Mouse (Mus musculus) erythroid progenitor cell, adult 5-6 weeks (primary cell): ENCODE results near the gene Atp6v1g2. TPM values are rescaled to one million over a fixed set of nuclear protein-coding genes. Genes with fewer than 3 reads are reported as not detected.
"Not testable (repeated sequence)": the region's sequence is repeated elsewhere in the genome, so short reads cannot be mapped to it uniquely, and the experiment has no call there.

Experiments used
- ATAC-seq: replicated peaks from 2 replicates; pipeline ENCODE4 v1.8.0; 2016; ENCODE audit warnings: moderate number of reproducible peaks, mild to moderate bottlenecking, moderate TSS enrichment, inconsistent platforms; ENCODE audit not compliant: poor library complexity, low FRiP score, severe bottlenecking
- total RNA-seq, 2 experiments: library from RNA; stranded (forward) in 1 of 2; stranded (reverse) in 1 of 2; fragments of 150-400 nt in 1 of 2; fragments of 186-747, 209-891 nt in 1 of 2; gene quantifications; 2 replicates each; pipeline versions ENCODE4 v1.2.3 to v1.2.4; 2015 to 2017; ENCODE audit warnings: low replicate concordance in 2 of 2

Atp6v1g2 gene
- total RNA-seq, 2 experiments from 2014 or later, result not detected

DNA sequence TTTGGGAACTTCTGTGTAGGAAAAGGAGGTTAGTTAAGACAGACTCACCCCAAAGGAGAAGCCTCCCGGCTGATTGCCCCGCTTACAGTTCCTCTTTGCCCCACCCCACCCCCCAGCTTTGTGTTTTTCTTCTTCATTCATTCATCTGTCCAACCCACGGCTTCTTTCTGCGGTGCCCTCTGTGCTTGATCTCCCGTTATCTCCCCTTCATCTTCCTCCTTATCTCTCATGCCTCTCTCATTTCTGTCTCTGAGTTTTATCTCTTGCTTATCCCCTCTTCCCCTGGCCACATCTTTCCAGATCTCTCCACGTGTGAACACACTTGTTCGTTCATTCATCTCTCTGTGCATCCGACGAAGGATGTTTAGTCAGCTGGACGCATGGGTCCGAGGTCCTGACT lies 32.3 kb upstream of the Atp6v1g2 start:
- ATAC-seq, result no peak

DNA sequence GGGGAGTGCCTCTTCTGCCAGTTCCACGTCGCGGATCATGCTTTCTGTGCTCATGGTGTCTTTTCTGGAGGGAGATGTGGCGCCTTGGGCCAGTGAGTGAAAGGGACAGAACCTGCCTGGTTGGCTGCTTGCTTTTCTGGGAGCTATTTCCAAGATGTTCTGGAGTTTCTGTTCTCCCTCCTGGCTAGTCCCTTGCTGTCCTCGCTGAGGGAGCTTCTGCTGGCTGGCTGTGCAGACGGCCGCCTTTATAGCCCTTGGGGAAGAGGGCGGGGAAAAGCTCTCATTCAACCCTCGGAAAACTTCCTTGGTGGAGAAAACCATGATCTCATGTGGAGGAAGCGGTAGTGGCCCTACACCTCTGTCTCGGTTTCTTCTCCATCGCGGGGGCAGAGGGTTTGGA lies 31.7 kb upstream of the Atp6v1g2 start, which contains the start of gene Tnf:
Gene Tnf, minus strand, starts transcription at position 221 of the 400 bp plus-strand sequence.
- ATAC-seq, result no peak

DNA sequence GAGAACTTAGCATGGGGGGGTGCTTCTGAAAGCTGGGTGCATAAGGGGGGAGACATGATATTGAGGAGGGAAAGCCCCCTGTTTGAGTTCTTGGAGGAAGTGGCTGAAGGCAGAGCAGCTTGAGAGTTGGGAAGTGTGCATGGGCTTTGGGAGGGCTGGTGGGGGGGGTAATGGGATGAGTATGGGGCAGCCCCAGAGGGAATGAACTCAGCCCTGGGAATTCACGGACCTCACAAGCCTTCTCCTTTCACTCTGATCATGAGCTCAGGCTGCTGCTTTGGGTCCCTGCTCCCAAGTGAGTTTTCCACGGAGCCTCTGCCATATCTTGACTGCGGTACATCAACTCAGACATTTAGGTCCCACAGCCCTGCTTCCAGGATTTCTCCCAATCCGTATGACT lies 31.0 kb upstream of the Atp6v1g2 start:
- no peak for ATAC-seq

DNA sequence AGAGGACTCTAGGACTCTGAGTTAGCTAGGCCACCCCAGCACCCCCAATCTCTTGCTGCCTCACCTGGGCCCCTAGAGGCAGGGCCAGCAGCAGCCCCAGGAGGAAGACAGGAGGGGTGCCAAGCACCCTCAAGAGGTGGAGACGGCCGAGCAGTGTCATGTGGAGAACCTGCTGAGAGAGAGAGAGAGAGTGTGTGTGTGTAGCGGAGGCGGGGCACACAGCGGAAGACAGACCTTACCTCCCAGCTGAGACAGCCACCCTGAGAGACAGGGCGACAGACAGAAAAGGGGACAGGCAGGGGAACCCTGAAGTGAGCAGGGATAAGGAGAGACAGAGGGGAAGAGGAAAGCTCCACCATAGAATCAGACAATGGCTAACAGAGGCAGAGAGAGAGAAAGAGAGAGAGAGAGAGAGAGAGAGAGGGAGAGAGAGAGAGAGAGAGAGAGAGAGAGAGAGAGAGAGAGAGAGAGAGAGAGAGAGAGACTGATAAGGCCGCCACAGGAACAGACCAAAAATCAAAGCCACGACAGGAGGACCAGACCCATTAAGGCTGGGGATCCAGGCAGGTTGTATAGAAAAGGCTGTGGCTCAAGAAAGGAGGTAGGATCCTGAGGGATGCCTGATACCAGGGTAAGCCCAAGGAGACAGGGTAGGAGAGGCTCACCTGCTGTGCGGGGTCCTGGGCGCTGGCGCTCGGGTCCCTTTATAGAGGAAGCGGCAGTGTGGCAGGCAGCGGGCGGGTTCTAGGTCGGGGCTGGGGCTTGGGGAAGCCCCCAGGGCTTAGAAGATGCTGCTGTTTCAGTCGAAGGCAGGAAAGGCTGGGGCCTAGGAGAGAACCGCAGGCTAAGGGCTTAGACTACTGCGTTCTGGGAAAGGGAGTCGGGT lies 28.7 kb upstream of the Atp6v1g2 start, which contains the start of gene Lta:
Gene Lta, minus strand, starts transcription at position 858 of the 886 bp plus-strand sequence.
- no peak for ATAC-seq

DNA sequence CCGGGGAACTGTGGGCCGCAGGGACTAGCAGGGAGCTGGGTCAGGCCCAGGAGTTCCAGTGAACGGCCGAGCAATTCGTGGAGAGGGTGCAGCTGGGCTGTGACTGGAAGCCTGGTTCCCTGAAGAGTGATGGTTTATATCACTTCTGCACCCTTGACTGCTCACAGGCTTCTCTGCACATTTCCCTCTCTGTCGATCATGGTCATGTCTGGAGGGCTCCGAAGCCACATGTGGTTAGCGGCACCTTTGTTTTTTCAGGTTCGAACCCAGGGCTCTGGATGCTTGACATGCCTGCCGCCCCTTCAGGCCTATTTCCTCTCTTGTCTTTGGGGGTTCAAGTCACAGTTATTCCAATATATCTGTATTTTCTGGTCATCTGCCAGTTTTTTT lies 28.1 kb upstream of the Atp6v1g2 start:
- ATAC-seq, result no peak

DNA sequence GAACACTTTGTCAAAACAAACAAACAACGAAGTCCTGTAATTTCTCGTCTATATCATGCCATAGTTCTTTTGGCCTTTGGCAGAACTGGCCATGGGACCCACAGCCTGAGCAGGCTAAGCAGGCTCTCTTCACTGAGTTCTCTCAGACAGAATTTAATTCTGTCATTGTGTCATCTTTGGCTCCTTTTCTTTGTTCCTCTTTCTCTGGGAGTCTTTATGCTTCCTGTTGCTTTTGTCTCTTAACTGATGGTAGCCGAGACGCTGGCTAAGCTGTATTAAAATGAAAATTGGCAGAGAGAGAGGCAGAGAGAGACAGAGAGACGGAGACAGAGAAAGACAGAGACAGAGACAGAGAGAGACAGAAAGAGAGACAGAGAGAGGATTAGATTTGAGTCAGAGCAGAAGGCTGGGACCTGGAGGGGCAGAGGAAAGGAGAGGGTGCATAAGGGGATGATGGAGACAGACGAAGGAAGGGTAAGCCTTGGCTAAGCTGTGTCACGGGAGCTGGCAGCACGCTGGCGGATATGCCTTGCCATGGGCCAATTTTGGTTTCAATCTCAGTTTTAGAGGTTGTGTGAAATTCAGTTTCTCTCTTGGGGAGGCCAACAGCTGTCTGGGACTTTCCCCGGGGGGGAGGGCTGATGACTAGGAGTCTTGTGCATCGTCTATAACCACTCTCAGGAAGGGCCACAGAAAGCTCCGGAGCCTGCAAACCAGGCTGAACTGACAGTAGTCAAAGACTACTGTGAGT lies 23.5 kb upstream of the Atp6v1g2 start:
- no peak for ATAC-seq

DNA sequence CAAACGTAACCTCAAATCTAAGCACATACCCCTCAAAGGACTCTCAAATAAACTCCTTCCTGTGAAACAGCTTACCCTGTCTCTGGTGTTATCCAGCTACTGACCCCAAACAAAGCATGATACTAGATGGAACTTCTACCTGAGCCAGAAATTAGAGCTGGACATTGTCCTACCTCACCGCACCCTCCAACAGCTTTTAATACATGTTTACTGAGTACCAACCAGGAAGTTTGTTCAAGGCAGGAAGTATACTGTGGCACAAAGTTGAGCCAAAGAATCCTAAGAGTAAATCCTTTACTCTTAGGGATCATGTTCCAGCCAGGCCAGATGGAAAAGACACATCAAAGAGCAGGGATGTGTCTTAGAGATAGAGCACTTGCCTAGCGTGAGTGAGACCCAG lies 22.9 kb upstream of the Atp6v1g2 start:
- ATAC-seq, result no peak

DNA sequence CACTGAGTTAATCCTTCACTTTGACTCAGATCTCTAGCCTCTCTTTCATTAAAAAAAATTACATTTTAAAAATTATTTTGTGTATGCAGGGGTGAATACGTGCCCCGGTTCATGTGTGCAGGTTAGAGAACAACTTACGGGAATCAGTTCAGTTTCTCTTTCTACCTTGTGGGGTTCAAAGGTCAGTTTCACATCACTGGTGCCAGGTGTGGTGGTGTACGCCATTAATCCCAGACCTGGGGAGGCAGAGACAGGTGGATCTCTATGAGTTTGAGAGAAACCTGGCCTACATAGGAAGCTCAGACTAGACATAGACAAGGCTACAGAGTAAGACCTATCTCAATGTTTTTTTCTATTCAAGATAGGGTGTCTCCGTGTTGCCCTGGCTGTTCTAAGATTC lies 20.4 kb upstream of the Atp6v1g2 start:
- ATAC-seq, result no peak

DNA sequence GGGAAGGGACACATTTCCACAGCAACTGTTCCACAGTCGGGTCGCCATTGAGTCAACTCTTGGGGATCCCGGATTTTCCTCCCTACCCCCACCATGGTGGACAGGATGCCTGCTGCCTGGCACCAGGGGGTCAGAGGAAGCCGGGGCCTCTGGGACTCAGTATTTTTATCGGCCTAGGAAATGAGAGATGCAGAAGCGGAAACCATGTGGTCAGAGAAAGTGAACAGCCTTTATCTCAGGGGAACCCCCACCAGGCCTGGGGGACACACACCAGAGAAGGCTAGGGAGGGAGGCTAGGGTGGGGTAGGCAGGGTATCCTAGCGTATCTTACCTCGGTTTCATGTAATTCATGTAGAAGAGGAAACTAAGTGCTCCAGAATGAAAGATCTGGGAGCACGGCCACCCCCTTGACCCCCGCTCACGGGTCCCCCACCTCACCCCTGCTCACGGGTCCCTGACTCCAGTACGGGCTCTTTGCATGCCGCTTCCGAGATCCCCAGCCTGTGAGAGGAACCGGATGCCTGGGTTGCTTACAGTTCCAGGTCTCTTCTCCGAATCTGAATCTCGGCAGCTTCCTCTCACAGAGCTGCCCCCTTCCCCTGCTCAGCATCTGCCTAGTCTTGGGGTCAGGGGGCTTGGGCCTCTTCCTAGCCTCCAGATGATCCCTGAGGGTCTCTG lies 14.8 kb upstream of the Atp6v1g2 start:
- ATAC-seq, result no peak

DNA sequence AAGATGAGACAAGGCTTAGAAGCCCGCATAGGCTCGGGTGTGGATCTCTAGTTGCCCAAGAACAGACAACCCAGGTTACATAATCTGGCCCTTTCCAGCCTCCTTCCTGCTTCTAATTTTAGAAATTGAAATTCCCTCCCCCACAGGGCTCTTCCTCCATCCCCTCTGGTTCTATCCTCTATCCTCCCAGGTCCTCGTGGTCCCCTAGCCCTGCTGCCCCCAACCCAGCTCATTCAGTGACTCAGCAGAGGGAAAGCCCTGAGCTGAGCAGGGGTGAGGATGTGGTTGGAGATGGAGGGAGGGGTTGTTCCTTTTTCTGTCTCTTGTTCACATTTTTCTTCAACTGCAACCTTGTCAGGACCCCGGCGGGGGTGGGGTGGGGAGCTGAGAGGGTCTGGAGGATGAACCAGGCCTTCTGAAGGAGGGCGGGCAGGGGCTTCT lies 13.8 kb upstream of the Atp6v1g2 start:
- no peak for ATAC-seq

DNA sequence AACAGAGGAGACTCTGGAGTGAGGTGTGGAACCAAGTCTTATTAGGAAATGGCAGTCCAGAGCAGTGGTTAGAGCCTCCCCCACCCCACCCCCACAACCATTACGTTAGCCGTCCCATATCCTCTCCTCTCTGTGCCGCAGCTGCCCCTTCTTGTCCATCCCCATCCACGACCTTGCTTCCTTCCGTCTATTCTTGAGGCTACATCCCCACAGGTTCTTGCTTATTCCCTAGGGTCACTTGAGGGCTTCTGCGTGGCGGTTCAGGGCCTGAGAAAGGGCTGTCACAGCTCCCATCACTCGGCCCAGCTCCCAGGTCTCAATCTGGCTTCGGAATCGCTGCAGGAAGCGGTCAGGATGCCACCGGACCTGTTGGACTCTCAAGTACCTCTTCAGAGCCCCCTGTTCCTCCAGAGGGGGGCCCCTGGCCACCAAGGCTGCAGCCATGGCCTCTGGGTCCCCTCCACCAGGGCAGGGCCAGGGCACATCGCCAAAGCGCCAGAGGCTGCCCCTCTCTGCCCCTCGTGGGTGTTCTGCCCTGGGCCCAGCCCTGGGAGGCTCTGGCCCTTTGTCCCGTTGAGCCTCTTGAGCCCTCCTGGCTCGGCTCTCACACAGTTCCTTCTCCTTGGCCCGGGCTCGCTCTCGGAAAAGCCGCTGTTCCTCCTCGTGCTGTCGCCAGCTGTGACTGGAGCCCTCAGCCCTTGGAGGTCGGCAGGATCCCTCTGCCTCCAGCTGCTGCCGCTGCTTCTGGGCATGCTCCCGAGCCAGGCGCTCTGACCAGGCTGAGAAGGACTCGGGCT lies 13.1 kb upstream of the Atp6v1g2 start, which contains the start of gene Gm16181:
Gene Gm16181, plus strand, starts transcription at position 679 of the 797 bp plus-strand sequence.
- no peak for ATAC-seq

DNA sequence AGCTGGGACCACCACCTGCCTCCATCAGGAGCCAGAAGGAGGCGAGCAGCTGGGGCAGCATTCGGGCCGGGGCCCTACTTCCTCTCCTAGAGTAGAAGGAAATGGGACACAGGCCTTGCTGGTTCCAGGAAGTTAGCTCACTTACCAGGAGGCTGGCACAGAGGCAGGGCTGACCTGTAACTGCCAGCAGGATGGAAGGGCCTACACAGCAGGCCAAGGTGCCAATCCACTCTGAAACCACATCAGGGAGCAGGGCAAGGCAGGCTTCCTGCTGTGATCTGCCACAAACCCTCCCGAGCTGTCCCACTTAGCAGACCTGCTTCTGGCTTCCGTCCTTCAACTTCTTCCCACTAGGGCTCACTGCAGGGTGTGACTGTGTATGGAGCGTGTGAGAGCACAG lies 11.2 kb upstream of the Atp6v1g2 start:
- ATAC-seq, result no peak

DNA sequence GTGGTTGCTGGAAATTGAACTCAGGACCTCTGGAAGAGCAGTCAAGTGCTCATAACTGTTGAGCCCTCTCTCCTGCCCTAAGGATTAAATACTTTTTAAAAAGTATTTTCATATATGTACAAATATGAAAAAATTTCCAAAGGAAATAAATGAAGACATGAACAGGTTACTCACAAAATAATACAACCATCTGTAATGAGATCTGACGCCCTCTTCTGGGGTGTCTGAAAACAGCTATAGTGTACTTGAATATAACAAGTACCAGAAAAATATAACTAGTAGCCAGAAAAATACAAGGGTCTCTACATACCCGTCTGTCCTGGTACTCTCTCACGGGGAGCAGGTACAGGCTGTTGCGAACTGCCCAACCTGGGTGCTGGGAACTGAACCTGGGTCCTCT lies 8.8 kb upstream of the Atp6v1g2 start:
- ATAC-seq, result no peak

DNA sequence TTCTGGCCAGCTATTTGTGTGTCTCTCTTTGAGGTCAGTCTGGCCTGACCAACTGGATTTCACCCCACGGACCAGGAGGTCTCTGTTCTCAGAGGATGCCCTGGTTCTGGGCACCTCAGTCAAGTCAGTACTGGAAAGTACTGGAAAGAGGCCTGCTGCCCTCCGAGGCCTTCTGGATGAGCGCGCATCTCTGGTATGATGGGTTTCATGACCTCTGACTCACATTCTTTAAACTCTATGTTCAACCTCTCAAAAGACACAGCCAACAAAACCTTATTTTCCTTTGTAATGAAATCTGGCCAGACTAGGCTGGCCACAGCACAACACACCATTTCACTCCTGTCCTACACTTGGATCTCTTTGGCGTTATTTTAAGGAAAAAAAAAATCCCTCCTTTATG lies 8.0 kb upstream of the Atp6v1g2 start:
- ATAC-seq, result no peak

DNA sequence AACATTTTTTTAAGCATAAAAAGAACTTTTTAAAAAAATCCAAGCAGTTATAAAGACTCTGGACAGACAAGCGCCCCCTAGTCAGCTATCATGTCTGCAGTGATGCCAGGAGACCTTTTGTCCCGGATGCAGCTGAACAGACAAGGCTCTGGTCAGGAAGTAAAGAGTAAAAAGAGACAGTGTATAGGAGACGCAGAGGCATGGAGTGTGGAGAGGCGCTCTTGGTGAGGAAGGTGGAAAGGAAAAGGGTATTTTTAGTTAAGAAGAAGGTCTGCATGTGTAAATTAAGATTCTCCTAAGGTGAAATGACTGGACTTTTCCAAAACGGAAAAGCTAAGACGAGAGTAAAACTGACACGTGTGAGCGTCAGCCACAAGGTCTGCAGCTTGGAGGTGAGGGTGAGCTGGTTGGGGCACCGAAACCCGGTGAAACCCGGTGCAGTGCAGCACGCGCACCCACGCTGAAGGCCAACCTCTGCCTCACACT lies 6.9 kb upstream of the Atp6v1g2 start:
- no peak for ATAC-seq

DNA sequence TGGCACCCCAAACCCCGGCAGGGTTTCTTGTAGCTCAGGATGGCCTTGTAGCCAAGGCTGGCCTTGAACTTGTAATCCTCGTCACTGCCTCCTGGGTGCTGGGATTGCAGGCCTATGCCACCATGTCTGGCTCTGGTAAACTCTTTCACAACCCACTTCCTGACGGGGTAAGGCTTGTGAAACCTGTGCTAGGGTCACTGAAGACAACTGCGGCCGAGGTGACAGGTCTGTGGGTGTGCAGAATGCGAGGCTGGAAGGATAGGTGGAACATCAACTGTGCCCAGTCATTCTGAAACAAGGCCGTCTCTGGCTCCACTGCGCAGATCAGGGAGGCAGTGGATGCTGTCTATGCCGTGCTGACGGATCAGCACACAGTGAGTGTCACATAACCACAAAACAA lies 2.4 kb upstream of the Atp6v1g2 start:
- ATAC-seq, result no peak

DNA sequence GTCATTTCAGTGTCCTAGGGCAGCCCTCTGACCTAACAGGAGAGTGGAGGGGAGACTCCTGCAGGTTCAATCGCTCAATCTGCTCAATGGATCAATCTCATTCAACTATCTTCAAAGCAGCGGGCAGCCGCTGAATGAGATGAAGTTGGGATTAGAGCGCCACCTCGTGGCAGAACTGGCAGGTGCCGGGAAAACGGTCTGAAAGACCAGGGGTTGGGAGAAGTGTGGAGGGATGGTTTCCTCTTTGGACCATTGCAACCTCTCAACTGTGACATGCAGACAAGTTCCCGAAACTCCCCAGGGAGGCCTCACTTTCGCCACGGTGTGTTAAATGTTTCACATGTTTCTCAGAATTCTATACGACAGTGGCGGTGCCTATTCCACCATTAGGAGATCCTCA lies 1.4 kb upstream of the Atp6v1g2 start:
- ATAC-seq, result peak; percentile 60

DNA sequence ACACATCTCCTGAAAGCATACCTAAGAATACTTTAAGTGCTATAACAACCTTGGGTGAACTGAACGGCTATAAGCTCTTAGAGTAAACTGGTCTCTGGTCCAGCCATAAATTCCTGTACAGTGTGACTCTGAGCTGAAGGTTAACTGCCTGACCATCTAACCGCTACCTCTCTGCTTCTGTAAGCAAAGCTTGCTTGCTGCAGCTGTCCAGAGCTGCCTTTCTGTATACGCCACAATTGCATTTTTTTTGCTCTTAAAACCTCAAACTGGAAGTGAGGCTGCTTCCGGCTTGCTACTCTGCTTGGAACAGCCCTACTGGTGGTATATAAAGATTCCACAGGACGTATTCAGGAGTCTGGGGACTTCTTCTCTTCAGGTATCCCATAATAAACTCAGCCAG lies 801 bp upstream of the Atp6v1g2 start:
- no peak; the same call in 1 of the 2 replicates for ATAC-seq

DNA sequence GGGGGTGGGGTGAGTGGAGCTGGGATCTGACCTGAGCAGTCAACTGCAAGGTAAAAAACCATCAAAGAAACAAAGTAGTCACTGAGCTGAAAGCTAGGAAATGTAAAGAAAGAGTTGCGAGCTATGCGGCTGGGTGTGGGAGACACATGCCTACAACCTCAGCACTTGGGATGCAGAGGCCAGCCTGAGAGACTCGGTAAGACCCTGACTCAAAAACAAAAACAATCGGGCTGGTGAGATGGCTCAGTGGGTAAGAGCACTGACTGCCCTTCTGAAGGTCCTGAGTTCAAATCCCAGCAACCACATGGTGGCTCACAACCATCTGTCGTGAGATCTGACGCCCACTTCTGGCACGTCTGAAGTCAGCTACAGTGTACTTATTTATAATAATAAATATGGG lies 630 bp downstream of the Atp6v1g2 start:
- not testable (repeated sequence) for ATAC-seq
